Mouse (Mus musculus): ENCODE measurements at regions not wholly inside any gene's neighbourhood (a gene's known extent, or its start where the extent isn't known, plus 50 kb on each side); places are given as distances from the start of the nearest gene placed in this dataset.

DNA sequence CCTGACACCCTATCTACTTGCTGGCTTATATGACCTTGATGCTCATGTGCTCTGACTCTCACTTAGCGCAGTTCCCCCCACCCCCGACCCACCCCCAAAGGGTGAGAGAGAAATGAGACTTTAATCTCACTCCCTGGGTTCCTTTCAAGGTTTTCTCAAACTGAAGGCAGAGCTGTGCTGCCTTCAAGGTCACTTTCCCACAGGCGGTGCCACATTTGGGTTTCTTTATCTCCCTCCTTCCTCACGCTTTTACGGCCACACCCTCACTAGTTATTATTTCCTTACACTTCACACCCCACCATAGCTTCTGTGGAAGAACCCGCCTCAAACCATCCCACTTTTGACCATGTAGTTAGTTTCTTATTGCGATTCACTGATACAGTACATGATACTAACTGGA lies 244.1 kb upstream of the Nr5a2 start:
- TF ChIP-seq GATA1 (IDR thresholded peaks at IDR 0.05; ENCODE audit: borderline replicate concordance, low read length) = no peak
- no peak for TF ChIP-seq FLI1 (IDR thresholded peaks at IDR 0.05; ENCODE audit: low read length)
